Mouse (Mus musculus) G1E (cell line): ENCODE data around the gene March4.

Experiments
- CTCF ChIP-seq: IDR thresholded peaks from 2 replicates; pipeline ENCODE4 v1.5.1; 2012; ENCODE audit warnings: low read depth, low read length, inconsistent platforms, mixed read lengths
- GATA1 ChIP-seq: IDR thresholded peaks from 2 replicates; pipeline ENCODE4 v1.6.1; 2012; ENCODE audit warnings: borderline replicate concordance, low read length, inconsistent platforms, mixed read lengths
- GATA2 ChIP-seq: IDR thresholded peaks from 2 replicates; pipeline ENCODE4 v1.6.1; 2012; ENCODE audit warnings: low read depth, low read length, inconsistent platforms, borderline replicate concordance
- POLR2AphosphoS5 ChIP-seq: IDR thresholded peaks from 2 replicates; pipeline ENCODE4 v1.6.1; 2012; ENCODE audit warnings: low read depth, low read length, inconsistent platforms; ENCODE audit not compliant: insufficient replicate concordance
- TAL1 ChIP-seq: conservative IDR thresholded peaks from 2 replicates; pipeline ENCODE4 v1.6.1; 2012; ENCODE audit warnings: low read depth, low read length, inconsistent platforms, mixed read lengths

GRCm38 (mm10) chr1:72564334-72564962 is 27.7 kb upstream of the March4 start:
- TF ChIP-seq CTCF (no peak), POLR2AphosphoS5 (no peak), TAL1 (0 out of 2 replicates have a peak, but pooled peaks have one; percentile 17), GATA1 (no peak), GATA2 (no peak)
